Mouse (Mus musculus) brain, embryonic 14.5 days (tissue): Measurements from ENCODE around the gene Bhlhe40.

Experiments used
- CTCF ChIP-seq: fragments of 200-500 bp; IDR thresholded peaks from 2 replicates; pipeline ENCODE4 v1.5.1; 2012; ENCODE audit warnings: inconsistent platforms, mild to moderate bottlenecking, moderate library complexity, borderline replicate concordance; ENCODE audit not compliant: insufficient read depth, insufficient read length; ENCODE audit errors: extremely low read depth
- POLR2A ChIP-seq: fragments of 200-500 bp; IDR thresholded peaks from 2 replicates; pipeline ENCODE4 v1.6.1; 2012; ENCODE audit warnings: mild to moderate bottlenecking, inconsistent platforms, borderline replicate concordance; ENCODE audit not compliant: poor library complexity, insufficient read depth, insufficient read length, severe bottlenecking; ENCODE audit errors: extremely low read depth

- no peak for TF ChIP-seq POLR2A
- TF ChIP-seq CTCF, result no peak
Measured at GRCm38 (mm10) chr6:108662314-108663240, 2.1 kb downstream of the Bhlhe40 start.
